Mouse (Mus musculus) lung, embryonic 15.5 days (tissue): ENCODE measurements around the gene Clns1a. TPM values are rescaled to one million over a fixed set of nuclear protein-coding genes. Genes with fewer than 3 reads are reported as not detected.

Experiments
- ATAC-seq: fragments of 200-750 bp; cut with Nextera tagmentation; 2 replicates; pipeline ENCODE4 v1.8.0; 2017; ENCODE audit warnings: moderate number of reproducible peaks, borderline replicate concordance; ENCODE audit not compliant: low FRiP score, low TSS enrichment; ENCODE audit errors: extremely low read depth
- H3K27ac ChIP-seq: fragments of 300-500 bp; sonication (generic); 2 replicates; pipeline ENCODE4 v1.5.1; 2015; ENCODE audit warnings: moderate library complexity, mild to moderate bottlenecking, inconsistent platforms
- H3K27me3 ChIP-seq: fragments of 300-500 bp; sonication (generic); 2 replicates; pipeline ENCODE4 v1.6.1; 2015; ENCODE audit warnings: inconsistent platforms
- H3K36me3 ChIP-seq: fragments of 300-500 bp; sonication (generic); 2 replicates; pipeline ENCODE4 v1.6.1; 2015; ENCODE audit warnings: inconsistent platforms
- H3K4me1 ChIP-seq: fragments of 300-500 bp; sonication (generic); 2 replicates; pipeline ENCODE4 v1.6.1; 2015; ENCODE audit warnings: inconsistent platforms
- H3K4me2 ChIP-seq: fragments of 300-500 bp; sonication (generic); 2 replicates; pipeline ENCODE4 v1.6.1; 2015; ENCODE audit warnings: inconsistent platforms, mild to moderate bottlenecking, moderate library complexity
- H3K4me3 ChIP-seq: fragments of 300-500 bp; sonication (generic); 2 replicates; pipeline ENCODE4 v1.5.1; 2015; ENCODE audit warnings: mild to moderate bottlenecking, inconsistent platforms
- H3K9ac ChIP-seq: fragments of 300-500 bp; sonication (generic); 2 replicates; pipeline ENCODE4 v1.6.1; 2015; ENCODE audit warnings: inconsistent platforms
- H3K9me3 ChIP-seq: fragments of 300-500 bp; sonication (generic); 2 replicates; pipeline ENCODE4 v1.6.1; 2016; ENCODE audit warnings: inconsistent platforms
- WGBS: fragments of 180-500 bp; shearing (Covaris S2); methylation state at CpG from one replicate; pipeline ENCODE4 v1.1.7; 2015; 5-methylcytosine and 5-hydroxymethylcytosine counted together
- polyA plus RNA-seq: library from polyadenylated mRNA; unstranded; fragments of >200 nt; fragmentation: Nextera tagmentation; extraction: Ambion mirVana; gene quantifications from 2 replicates; pipeline ENCODE4 v1.2.1, GENCODE M21; 2015

Gene Clns1a
- polyA plus RNA-seq, 1 experiment from 2014 or later: 191 TPM

- H3K9ac ChIP-seq: no peak overlapping the region
- no peaks in the 10 kb centered on the region for H3K9me3 ChIP-seq
- H3K27ac ChIP-seq: no peak overlapping the region
- H3K4me3 ChIP-seq: peak overlapping the region; percentile 8; the same call in 1 of the 2 replicates
- H3K4me2 ChIP-seq: peak overlapping the region; percentile 49
- no peaks in the 10 kb centered on the region for H3K36me3 ChIP-seq
- no peaks in the 10 kb centered on the region for H3K27me3 ChIP-seq
- WGBS: 26% methylated on average over 28 of the region's 28 CpGs
- H3K4me1 ChIP-seq: peaks cover 10% of the 10 kb centered on the region
- peak; percentile 79 for ATAC-seq
These were observed 51.5 kb downstream of the Clns1a start for GRCm38 (mm10) chr7:97747787-97748497.

GRCm38 (mm10) chr7:97748527-97749206 lies 52.2 kb downstream of the Clns1a start:
- ATAC-seq: peak; percentile 53; the same call in 1 of the 2 replicates
- no peak overlapping the region for H3K9ac ChIP-seq

DNA sequence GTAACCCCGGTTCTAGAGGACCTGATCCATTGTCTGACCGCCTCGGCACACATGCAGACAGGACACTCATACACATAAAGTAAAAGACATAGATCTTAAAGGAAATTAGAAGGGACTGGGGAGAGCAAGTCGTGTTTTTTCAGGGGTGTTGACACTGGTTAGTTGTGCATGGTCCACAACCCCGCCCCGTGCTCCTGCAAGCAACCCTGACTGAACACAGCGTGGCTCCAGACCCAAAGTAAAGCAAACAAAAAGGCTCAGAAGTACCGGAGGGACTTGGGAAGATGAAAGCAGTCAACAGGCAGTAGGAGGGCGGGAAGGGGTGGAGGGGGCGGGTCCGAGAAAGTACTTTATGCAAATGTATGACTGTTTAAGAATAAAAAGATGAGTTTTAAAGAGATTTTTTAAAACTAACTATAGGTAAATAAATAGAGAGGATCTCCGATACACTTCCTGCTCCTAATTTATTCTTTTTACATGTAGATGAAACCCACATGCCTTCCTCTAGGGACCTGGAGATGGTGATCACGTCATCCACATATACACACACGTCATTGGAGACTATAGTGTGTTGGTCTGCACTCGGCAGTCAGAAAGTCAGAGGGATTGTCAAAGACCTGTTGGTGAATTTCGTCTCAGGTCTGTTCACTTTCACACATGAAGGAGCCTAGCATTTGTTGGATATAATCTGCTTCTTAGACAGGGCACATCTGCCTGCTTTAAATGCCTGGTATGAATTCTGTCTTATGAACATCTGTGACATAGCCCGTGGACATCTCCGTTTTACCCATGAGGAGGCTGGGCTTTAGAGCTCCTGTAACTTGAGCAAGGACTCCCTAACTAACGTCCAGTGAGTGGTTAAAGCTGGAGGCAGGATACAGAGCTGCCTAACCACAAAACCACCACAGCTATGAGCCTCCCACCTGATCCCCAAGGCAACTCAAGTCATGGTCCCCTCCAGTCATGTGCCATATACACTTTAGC lies 53.1 kb downstream of the Clns1a start:
- peaks cover 10% of the 10 kb centered on the region for H3K4me1 ChIP-seq
- H3K9me3 ChIP-seq: no peaks in the 10 kb centered on the region
- peak overlapping the region; percentile 51 for H3K27ac ChIP-seq
- no peak for ATAC-seq
- H3K27me3 ChIP-seq: no peaks in the 10 kb centered on the region
- no peaks in the 10 kb centered on the region for H3K36me3 ChIP-seq
- no peak overlapping the region for H3K9ac ChIP-seq
- WGBS: 29% methylated on average over 19 of the region's 19 CpGs
- peak overlapping the region; percentile 23 for H3K4me3 ChIP-seq
- H3K4me2 ChIP-seq: peak overlapping the region; percentile 49

More at GRCm38 (mm10) chr7:97748527-97749206, 52.2 kb downstream of the Clns1a start:
- H3K4me2 ChIP-seq: peak overlapping the region; percentile 49
- H3K27me3 ChIP-seq: no peaks in the 10 kb centered on the region
- H3K27ac ChIP-seq: peak overlapping the region; percentile 51
- peak overlapping the region; percentile 23 for H3K4me3 ChIP-seq
- H3K4me1 ChIP-seq: peaks cover 10% of the 10 kb centered on the region
- WGBS: 47% methylated on average over 10 of the region's 10 CpGs
- H3K9me3 ChIP-seq: no peaks in the 10 kb centered on the region
- H3K36me3 ChIP-seq: no peaks in the 10 kb centered on the region

- Histone ChIP-seq H3K4me1 (no peaks in the 10 kb centered on the region), H3K36me3 (no peaks in the 10 kb centered on the region), H3K4me3 (no peak overlapping the region), H3K4me2 (peak overlapping the region; percentile 17; the same call in 1 of the 2 replicates), H3K27ac (no peak overlapping the region), H3K9ac (no peak overlapping the region), H3K9me3 (no peaks in the 10 kb centered on the region), H3K27me3 (no peaks in the 10 kb centered on the region)
- 56% methylated on average over 18 of the region's 18 CpGs for WGBS
- ATAC-seq: no peak
These were observed 60.8 kb downstream of the Clns1a start for GRCm38 (mm10) chr7:97756967-97757881.

DNA sequence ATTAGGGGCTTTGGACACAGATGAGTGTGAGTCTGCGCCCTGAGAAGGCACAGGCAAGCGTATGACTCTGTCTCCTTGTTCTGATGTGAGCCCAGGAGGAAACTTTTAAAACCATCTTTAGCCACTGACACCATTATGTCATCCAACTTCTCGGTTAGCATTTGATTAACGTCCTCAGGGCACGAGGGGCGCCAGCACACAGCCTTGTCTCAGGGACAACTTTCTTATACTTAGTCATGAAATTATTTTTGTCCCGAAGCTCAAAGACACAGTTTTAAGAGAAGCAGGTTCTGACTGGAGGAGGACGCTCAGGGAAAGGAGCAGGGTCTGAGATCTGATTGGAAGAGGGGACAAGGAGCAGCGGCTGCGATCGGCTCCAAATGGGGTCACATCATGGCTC lies 68.2 kb downstream of the Clns1a start:
- H3K4me1 ChIP-seq: no peaks in the 10 kb centered on the region
- WGBS: 68% methylated on average over 11 of the region's 11 CpGs
- H3K4me2 ChIP-seq: no peak overlapping the region
- no peak overlapping the region for H3K4me3 ChIP-seq
- no peaks in the 10 kb centered on the region for H3K27me3 ChIP-seq
- no peak for ATAC-seq
- H3K36me3 ChIP-seq: no peaks in the 10 kb centered on the region
- H3K9ac ChIP-seq: no peak overlapping the region
- H3K27ac ChIP-seq: no peak overlapping the region
- no peaks in the 10 kb centered on the region for H3K9me3 ChIP-seq

- H3K9me3 ChIP-seq: no peaks in the 10 kb centered on the region
- no peak overlapping the region for H3K27ac ChIP-seq
- no peaks in the 10 kb centered on the region for H3K36me3 ChIP-seq
- 82% methylated on average over 21 of the region's 21 CpGs for WGBS
- ATAC-seq: no peak
- no peak overlapping the region for H3K4me2 ChIP-seq
- no peaks in the 10 kb centered on the region for H3K4me1 ChIP-seq
- H3K27me3 ChIP-seq: no peaks in the 10 kb centered on the region
- H3K4me3 ChIP-seq: no peak overlapping the region
- no peak overlapping the region for H3K9ac ChIP-seq
These were observed 68.9 kb downstream of the Clns1a start for GRCm38 (mm10) chr7:97765181-97765962.

GRCm38 (mm10) chr7:97765963-97766347 lies 69.5 kb downstream of the Clns1a start:
- Histone ChIP-seq H3K4me2 (no peak overlapping the region), H3K9ac (no peak overlapping the region), H3K27me3 (no peaks in the 10 kb centered on the region), H3K27ac (no peak overlapping the region), H3K4me3 (no peak overlapping the region), H3K36me3 (no peaks in the 10 kb centered on the region), H3K9me3 (no peaks in the 10 kb centered on the region), H3K4me1 (no peaks in the 10 kb centered on the region)
- WGBS: 76% methylated on average over 5 of the region's 5 CpGs
- no peak for ATAC-seq

GRCm38 (mm10) chr7:97766406-97767166 lies 70.2 kb downstream of the Clns1a start:
- no peak overlapping the region for H3K9ac ChIP-seq
- H3K27ac ChIP-seq: no peak overlapping the region
- no peak overlapping the region for H3K4me2 ChIP-seq
- no peak for ATAC-seq
- WGBS: 60% methylated on average over 9 of the region's 9 CpGs
- H3K4me1 ChIP-seq: no peaks in the 10 kb centered on the region
- no peaks in the 10 kb centered on the region for H3K36me3 ChIP-seq
- H3K4me3 ChIP-seq: no peak overlapping the region
- H3K27me3 ChIP-seq: no peaks in the 10 kb centered on the region
- H3K9me3 ChIP-seq: no peaks in the 10 kb centered on the region

- no peak overlapping the region for H3K27ac ChIP-seq
- 57% methylated on average over 8 of the region's 8 CpGs for WGBS
- H3K27me3 ChIP-seq: no peaks in the 10 kb centered on the region
- H3K4me3 ChIP-seq: no peak overlapping the region
- H3K4me1 ChIP-seq: no peaks in the 10 kb centered on the region
- H3K4me2 ChIP-seq: no peak overlapping the region
- no peak for ATAC-seq
- H3K9ac ChIP-seq: no peak overlapping the region
- H3K9me3 ChIP-seq: no peaks in the 10 kb centered on the region
- H3K36me3 ChIP-seq: no peaks in the 10 kb centered on the region
These were observed 71.4 kb downstream of the Clns1a start for GRCm38 (mm10) chr7:97767841-97768240.

DNA sequence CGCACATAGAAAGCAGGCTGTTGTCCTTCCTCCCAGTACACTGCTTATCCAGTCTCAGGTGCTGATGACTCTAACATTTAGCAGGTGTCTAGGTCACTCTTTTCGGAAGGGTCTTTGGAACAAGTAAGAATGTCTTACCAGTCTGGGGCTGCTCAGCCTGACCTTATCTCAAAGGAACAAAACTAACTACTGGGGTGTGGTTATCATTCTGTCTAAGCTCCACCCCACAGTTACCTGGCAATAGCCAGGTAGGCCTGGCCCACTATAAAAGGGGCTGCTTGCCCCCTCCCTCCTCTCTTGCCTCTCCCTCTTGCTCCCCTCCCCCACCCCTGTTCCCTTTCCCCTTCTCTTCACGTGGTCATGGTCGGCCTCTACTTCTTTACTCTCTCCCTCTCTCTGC lies 72.6 kb downstream of the Clns1a start:
- no peaks in the 10 kb centered on the region for H3K4me1 ChIP-seq
- H3K4me2 ChIP-seq: no peak overlapping the region
- ATAC-seq: no peak
- H3K4me3 ChIP-seq: no peak overlapping the region
- no peaks in the 10 kb centered on the region for H3K36me3 ChIP-seq
- no peak overlapping the region for H3K9ac ChIP-seq
- H3K27me3 ChIP-seq: no peaks in the 10 kb centered on the region
- 69% methylated on average over 4 of the region's 4 CpGs for WGBS
- no peaks in the 10 kb centered on the region for H3K9me3 ChIP-seq
- no peak overlapping the region for H3K27ac ChIP-seq
